Mouse (Mus musculus) thymus, adult 2 months (tissue): ENCODE results near the gene Creb1.

ENCODE experiments used
- CTCF ChIP-seq: fragments of 200-500 bp; IDR thresholded peaks from 2 replicates; pipeline ENCODE4 v1.5.1; 2012; ENCODE audit warnings: mild to moderate bottlenecking, control low read depth, low read length, moderate library complexity, borderline replicate concordance; ENCODE audit not compliant: control insufficient read depth, poor library complexity, insufficient read depth; ENCODE audit errors: extremely low read depth
- POLR2A ChIP-seq: fragments of 200-500 bp; IDR thresholded peaks from 2 replicates; pipeline ENCODE4 v1.6.1; 2012; ENCODE audit warnings: mild to moderate bottlenecking, low read length, control low read depth, moderate library complexity; ENCODE audit not compliant: control insufficient read depth, poor library complexity, insufficient read depth; ENCODE audit errors: extremely low read depth

- TF ChIP-seq CTCF = peak; percentile 99
- TF ChIP-seq POLR2A = no peak
Measured at GRCm38 (mm10) chr1:64617715-64617984, 85.2 kb downstream of the Creb1 start.
